Mouse (Mus musculus): ENCODE results near the gene Cyfip1.

- TF ChIP-seq TAL1 (IDR thresholded peaks at IDR 0.05; ENCODE audit: low read length): no peak
- no peak for TF ChIP-seq GATA1 (IDR thresholded peaks at IDR 0.05; ENCODE audit: low read length)
Measured at GRCm38 (mm10) chr7:55809967-55810366, 31.6 kb upstream of the Cyfip1 start.
